Mouse (Mus musculus) liver, embryonic 14.5 days (tissue): ENCODE measurements at regions not wholly inside any gene's neighbourhood (a gene's known extent, or its start where the extent isn't known, plus 50 kb on each side); places are given as distances from the start of the nearest gene placed in this dataset.

Experiments
- ATAC-seq: fragments of 200-750 bp; cut with Nextera tagmentation; 2 replicates; pipeline ENCODE4 v1.8.0; 2017; ENCODE audit warnings: moderate number of reproducible peaks, mild to moderate bottlenecking, moderate library complexity; ENCODE audit not compliant: insufficient read depth
- DNase-seq, 3 experiments: peaks; one replicate each; pipeline ENCODE4 v3.0.0-alpha.2; 2012 to 2013; ENCODE audit warnings: low read depth in 3 of 3, low spot score in 3 of 3
- H3K27ac ChIP-seq: fragments of 300-500 bp; sonication (generic); 2 replicates; pipeline ENCODE4 v1.5.1; 2014; ENCODE audit warnings: moderate library complexity, mild to moderate bottlenecking, control low read depth, inconsistent platforms
- H3K27me3 ChIP-seq: fragments of 300-500 bp; sonication (generic); 2 replicates; pipeline ENCODE4 v1.6.1; 2014; ENCODE audit warnings: mild to moderate bottlenecking, low read length, moderate library complexity; ENCODE audit not compliant: control insufficient read depth, insufficient read depth
- H3K36me3 ChIP-seq: fragments of 300-500 bp; sonication (generic); replicated peaks from 2 replicates; pipeline ENCODE4 v1.6.1; 2014; ENCODE audit warnings: low read depth; ENCODE audit not compliant: control insufficient read depth, insufficient read depth
- H3K4me1 ChIP-seq, 2 experiments: fragments of 200-500 bp in 1 of 2; fragments of 300-500 bp in 1 of 2; sonication (generic) in 1 of 2; replicated peaks; 2 replicates each; pipeline ENCODE4 v1.6.1; 2012 to 2014; ENCODE audit warnings: antibody characterized with exemption in 1 of 2, inconsistent platforms in 1 of 2, low read length in 1 of 2; ENCODE audit not compliant: control insufficient read depth in 2 of 2, insufficient read depth in 2 of 2
- H3K4me2 ChIP-seq: fragments of 300-500 bp; sonication (generic); 2 replicates; pipeline ENCODE4 v1.6.1; 2014; ENCODE audit warnings: low read depth, mild to moderate bottlenecking, control low read depth, moderate library complexity
- H3K4me3 ChIP-seq, 2 experiments: fragments of 200-500 bp in 1 of 2; fragments of 300-500 bp in 1 of 2; sonication (generic) in 1 of 2; 2 replicates each; pipeline ENCODE4 v1.5.1; 2012 to 2014; ENCODE audit warnings: low read depth in 2 of 2, low read length in 2 of 2, mild to moderate bottlenecking in 2 of 2, control low read depth in 1 of 2, inconsistent platforms in 1 of 2, moderate library complexity in 1 of 2; ENCODE audit not compliant: insufficient read depth in 1 of 2
- H3K9ac ChIP-seq: fragments of 300-500 bp; sonication (generic); replicated peaks from 2 replicates; pipeline ENCODE4 v1.6.1; 2014; ENCODE audit warnings: mild to moderate bottlenecking, control low read depth, moderate library complexity
- H3K9me3 ChIP-seq: fragments of 300-500 bp; sonication (generic); 2 replicates; pipeline ENCODE4 v1.6.1; 2016; ENCODE audit warnings: low read length, mixed read lengths; ENCODE audit not compliant: control insufficient read depth
- CTCF ChIP-seq: IDR thresholded peaks from 2 replicates; pipeline ENCODE4 v1.5.1; 2016; ENCODE audit warnings: antibody characterized with exemption, low read depth, control low read depth
- EP300 ChIP-seq: IDR thresholded peaks from 2 replicates; pipeline ENCODE4 v1.6.1; 2016; ENCODE audit warnings: antibody characterized with exemption, low read depth
- WGBS: fragments of 180-500 bp; shearing (Covaris S2); extraction: QIAGEN DNeasy Blood & Tissue Kit; methylation state at CpG from one replicate; pipeline ENCODE4 v1.1.7; 2014; ENCODE audit not compliant: insufficient replicate concordance; 5-methylcytosine and 5-hydroxymethylcytosine counted together

DNA sequence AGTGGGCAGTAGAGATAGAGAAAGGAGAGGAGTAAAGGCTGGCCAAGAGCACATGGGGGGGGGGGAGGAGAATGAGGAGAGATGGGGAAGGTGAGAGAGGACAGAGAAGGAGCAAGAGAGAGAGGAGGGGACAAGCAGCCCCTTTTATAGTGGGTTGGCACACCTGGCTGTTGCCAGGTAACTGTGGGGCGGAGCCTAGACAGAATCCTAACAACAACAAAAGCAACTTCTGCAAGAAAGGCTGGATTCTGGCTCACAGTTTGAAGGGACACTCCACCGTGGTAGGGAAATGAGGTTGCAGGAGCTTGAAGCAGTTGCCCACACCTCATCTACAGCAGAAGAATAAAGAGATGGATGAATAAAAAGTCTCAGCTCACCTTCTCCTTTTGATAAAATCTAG is 115.1 kb upstream of the Rhobtb1 start:
- Histone ChIP-seq H3K9me3 (no peaks in the 10 kb centered on the region), H3K4me3 (no peak overlapping the region), H3K4me2 (no peak overlapping the region), H3K36me3 (no peaks in the 10 kb centered on the region), H3K27me3 (no peaks in the 10 kb centered on the region), H3K4me1 (no peaks in the 10 kb centered on the region), H3K9ac (no peak overlapping the region), H3K27ac (no peak overlapping the region)
- TF ChIP-seq CTCF = no peak
- TF ChIP-seq EP300 = no peak
- DNase-seq (no peak), ATAC-seq (no peak)
- 52% methylated on average over 2 of the region's 2 CpGs for WGBS

GRCm38 (mm10) chr10:69044171-69044651 is 107.0 kb upstream of the Rhobtb1 start:
- Histone ChIP-seq H3K4me2 (no peak overlapping the region), H3K27me3 (no peaks in the 10 kb centered on the region), H3K9ac (no peak overlapping the region), H3K4me3 (no peak overlapping the region), H3K4me1 (no peaks in the 10 kb centered on the region), H3K9me3 (no peaks in the 10 kb centered on the region), H3K27ac (no peak overlapping the region), H3K36me3 (no peaks in the 10 kb centered on the region)
- TF ChIP-seq CTCF (no peak), EP300 (no peak)
- peak in 1 of 3 experiments; percentile 9 for DNase-seq
- WGBS = 51% methylated on average over 12 of the region's 12 CpGs
- ATAC-seq = no peak

- Histone ChIP-seq H3K4me2 (no peak overlapping the region), H3K36me3 (no peaks in the 10 kb centered on the region), H3K4me3 (no peak overlapping the region), H3K27ac (no peak overlapping the region), H3K9ac (no peak overlapping the region), H3K9me3 (no peaks in the 10 kb centered on the region), H3K27me3 (no peaks in the 10 kb centered on the region), H3K4me1 (no peaks in the 10 kb centered on the region)
- no peak for TF ChIP-seq CTCF
- TF ChIP-seq EP300 = no peak
- no peak for ATAC-seq
- WGBS = 66% methylated on average over 14 of the region's 14 CpGs
- no peak for DNase-seq
Observed at GRCm38 (mm10) chr10:69045275-69045674, 106.0 kb upstream of the Rhobtb1 start.

- DNase-seq (no peak), ATAC-seq (no peak)
- Histone ChIP-seq H3K4me1 (no peaks in the 10 kb centered on the region), H3K9ac (no peak overlapping the region), H3K4me2 (no peak overlapping the region), H3K9me3 (no peaks in the 10 kb centered on the region), H3K27ac (no peak overlapping the region), H3K27me3 (no peaks in the 10 kb centered on the region), H3K36me3 (no peaks in the 10 kb centered on the region), H3K4me3 (no peak overlapping the region)
- 59% methylated on average over 10 of the region's 10 CpGs for WGBS
- TF ChIP-seq CTCF (no peak), EP300 (no peak)
Observed at GRCm38 (mm10) chr10:69046008-69046555, 105.2 kb upstream of the Rhobtb1 start.

DNA sequence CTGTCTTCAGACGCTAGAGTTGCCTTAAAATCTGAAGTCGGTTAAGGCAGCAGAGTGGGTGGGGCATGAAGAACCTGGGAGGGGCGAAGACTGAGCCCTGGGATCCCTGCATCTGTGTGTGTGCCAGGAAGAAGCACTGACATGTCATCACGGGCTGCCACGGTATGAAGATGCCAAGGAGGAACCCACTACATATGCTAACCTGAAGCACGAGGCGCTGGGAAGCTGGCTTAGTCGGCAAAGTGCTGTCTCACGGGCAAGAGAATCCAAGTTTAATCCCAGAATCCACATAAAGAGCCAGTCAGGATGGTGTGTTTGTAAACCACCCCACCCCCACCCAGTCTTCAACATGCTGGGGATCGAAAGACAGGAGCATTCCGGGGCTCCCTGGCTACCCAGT is 73.2 kb upstream of the Rhobtb1 start:
- TF ChIP-seq EP300 (no peak), CTCF (no peak)
- 56% methylated on average over 11 of the region's 11 CpGs for WGBS
- H3K9ac ChIP-seq = no peak overlapping the region
- H3K27ac ChIP-seq = no peak overlapping the region
- no peaks in the 10 kb centered on the region for H3K9me3 ChIP-seq
- no peaks in the 10 kb centered on the region for H3K36me3 ChIP-seq
- DNase-seq (no peak), ATAC-seq (no peak)
- H3K4me3 ChIP-seq = no peak overlapping the region
- no peaks in the 10 kb centered on the region for H3K27me3 ChIP-seq
- H3K4me1 ChIP-seq = no peaks in the 10 kb centered on the region
- no peak overlapping the region for H3K4me2 ChIP-seq
